Mouse (Mus musculus): ENCODE data around the gene Polr2a.

Gene Polr2a

DNA sequence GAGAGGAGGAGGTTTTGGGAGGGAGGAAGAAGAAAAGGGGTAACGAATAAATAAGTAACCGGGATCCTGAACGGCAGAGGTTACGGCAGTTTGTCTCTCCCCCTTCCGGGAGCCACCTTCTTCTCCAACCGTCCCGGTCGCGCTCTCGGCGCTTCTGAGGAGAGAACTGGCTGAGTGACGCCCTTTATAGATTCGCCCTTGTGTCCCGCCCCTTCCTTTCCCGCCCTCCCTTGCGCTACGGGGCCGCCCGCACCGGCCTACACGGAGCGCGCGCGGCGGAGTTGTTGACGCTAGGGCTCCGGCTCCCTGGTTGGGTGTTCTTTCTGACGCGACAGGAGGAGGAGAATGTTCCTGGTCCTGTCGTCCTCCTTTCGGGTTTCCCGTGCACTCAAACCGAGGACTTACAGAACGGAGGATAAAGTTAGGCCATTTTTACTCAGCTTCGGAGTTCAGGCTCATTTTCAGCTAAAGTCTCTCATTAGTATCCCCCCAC, at the start of gene Polr2a:
Polr2a (minus strand) TSS at position 160 of the 493 bp plus-strand sequence.
- DNase-seq (ENCODE audit: low read depth, low spot score): peak; percentile 97

DNA sequence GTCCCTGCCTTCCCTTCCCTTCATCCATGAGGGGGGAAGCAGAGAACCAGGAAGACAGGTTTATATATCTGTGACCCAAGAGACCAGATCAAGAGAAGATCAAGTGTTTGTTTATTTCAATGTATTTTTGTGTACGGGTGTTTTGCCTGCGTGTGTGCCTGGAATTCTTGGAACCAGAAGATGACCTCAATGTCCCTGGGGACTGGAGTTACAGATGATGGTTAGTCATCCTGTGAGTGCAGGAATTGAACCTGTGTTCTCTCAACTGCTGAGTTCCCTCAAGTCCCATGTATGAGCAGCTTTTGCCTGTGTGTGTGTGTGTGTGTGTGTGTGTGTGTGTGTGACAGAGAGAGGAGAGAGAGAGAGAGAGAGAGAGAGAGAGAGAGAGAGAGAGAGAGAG, 49.2 kb upstream of the Polr2a start:
- no peak for DNase-seq (ENCODE audit: low read depth, low spot score)

DNA sequence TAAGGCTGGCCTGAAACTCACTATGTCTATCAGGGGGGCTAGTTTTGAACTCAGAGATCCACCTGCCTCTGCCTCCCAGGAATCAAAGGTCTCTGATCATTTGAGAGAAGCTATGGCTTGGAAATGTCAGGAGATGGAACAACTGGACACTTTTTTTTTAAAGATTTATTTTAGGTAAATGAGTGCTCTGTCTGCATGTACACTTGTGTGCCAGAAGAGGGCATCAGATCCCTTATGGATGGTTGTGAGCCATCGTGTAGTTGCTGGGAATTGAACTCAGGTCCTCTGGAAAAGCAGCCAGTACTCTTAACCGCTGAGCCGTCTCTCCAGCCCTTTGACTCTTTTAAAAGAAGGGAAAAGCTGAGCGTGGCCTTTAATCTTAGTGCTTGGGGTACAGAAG, 47.9 kb upstream of the Polr2a start:
- peak; percentile 45 for DNase-seq (ENCODE audit: low read depth, low spot score)

DNA sequence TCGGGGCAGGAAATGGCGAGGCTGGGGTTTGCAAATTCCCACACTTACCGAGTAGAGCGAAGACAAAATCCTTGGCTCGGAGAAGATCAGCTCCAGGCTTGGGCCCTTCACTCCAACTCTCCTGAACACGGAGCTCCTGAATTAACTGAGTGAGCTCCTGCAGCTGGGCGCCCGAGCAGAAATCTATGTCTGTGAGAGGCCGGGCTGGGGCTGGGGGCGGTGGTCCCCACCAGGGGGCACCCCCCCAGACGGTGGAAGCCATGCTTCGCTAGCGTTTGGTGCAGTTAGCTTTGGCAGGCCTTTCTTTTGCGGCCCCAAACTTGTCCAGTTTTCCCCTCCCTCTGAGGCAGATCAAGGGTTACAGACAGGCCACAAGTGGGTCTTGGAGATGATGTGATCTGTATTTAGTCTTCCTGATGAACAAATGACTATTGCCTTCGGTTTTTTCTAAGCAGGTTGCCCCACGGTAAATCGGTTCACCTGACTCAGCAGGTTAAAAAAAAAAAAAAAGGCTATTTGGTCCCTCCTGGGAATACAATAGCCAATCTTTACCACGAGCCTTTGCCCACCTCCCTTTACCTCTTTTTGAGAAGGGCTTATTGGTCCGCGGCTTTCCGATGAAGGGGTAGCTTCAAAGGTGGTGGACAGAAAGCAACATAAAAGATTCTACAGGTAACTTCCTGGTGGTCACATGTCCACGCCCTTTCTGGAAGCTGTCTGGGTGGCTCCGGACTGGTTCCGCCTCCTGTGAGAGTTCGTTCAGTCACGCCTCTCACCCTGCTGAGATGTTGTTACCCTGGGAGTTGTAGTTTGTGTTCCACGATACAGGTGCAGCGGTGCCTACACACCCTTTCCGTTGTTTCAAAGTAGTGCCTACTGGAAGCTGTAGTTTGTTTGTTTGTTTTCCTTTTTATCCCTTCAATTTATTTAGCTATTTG, 46.8 kb upstream of the Polr2a start, which contains the start of gene Tmem102:
Tmem102 (minus strand) TSS at position 653 of the 938 bp plus-strand sequence.
- peak; percentile 88 for DNase-seq (ENCODE audit: low read depth, low spot score)

DNA sequence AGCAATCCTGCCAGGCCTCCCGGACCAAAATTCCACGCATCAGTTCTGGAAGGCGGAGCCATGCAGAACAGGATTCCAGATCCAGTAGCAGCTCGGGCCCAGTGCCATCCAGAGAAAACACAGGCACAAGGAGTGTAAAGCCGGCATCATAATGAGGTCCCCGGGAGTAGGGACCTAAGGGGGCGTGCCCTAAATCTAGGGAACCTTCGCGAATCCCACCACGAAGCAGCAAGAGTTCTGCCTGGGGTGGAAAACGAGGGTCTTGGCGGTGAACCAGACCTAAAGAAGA, 46.2 kb upstream of the Polr2a start:
- peak; percentile 31 for DNase-seq (ENCODE audit: low read depth, low spot score)

DNA sequence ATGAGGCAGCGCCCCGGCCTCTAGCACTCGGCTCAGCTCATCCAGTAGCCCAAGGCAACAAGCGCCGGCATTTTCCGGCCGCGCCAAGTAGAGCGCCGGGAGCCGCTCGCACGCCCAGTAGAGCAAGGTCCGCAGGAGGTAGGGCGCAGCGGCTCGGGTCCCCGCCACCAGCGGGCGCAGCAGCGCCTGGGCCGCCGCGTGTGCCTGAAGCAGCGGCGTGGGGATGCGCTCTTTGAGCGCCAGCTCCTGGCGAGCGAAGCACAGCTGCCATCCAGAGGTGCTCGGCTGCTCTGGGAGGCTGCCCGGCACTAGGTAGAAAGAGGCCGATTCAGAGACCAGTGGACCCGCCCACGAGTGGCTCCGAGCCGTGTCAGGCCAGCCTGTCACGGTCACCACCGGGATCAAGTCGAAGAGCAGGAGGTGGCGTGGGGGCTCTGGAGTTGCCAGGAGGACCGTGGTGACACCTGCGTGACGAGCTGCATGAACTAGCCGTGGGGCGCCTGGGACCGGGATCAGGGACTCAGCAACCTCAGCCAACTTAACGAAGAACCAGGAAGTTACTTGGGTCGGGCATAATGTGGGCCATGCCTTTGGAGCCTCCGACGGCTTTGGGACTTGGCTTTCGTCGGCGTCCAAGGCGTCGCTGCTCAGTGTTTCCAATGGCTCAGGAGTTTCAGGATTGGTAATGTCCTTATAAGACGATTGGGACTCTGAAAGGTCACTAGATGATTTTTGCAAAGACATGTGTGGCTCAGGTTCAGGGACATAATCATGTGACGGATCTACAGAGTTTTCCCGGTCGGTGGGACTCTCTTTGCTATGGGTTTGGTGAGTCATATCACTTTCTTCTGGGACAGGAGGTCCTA, 45.6 kb upstream of the Polr2a start:
- peak; percentile 63 for DNase-seq (ENCODE audit: low read depth, low spot score)

DNA sequence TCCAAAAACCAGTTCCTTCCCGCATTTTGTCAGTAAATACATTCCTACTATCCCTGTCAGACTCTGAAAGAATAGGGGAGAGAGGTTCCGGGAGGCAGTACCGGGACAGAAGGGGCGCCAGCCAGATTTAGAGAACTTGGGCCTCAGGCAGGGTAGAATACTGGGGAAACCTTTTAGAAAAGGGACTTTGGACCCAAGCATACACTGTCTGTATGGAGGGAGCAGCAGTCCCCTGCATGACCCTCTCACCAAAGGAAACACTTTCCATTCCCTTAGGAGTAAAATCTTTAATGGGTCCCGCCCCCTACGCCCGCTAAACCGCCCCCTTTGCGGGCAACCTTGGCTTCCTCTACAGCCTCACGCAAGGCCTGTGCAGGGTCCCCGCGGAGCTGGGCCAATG, 44.9 kb upstream of the Polr2a start:
- DNase-seq (ENCODE audit: low read depth, low spot score): no peak

DNA sequence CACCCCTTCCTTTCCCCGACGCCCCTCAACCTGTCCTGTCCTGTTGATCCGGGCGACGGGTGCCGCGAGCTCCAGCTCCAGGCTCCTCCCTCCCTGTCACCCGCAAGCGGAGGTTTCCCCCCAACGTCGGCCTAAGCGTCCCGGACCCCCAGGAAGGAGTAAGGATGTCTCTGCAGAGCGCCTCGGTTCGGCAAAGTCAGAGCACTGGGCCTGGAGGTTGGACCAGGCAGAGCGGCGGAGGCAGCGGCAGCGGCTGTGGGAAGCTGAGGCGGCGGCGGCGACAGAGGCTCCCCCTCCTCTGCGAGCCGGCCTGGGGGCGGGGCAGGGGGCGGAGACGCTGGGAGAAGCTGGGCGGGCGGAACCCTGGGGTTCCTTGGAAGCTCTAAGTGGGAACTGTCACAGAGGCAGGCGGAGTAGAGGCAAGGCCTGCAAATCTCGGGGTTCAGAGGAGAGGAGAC, 44.2 kb upstream of the Polr2a start:
- DNase-seq (ENCODE audit: low read depth, low spot score): peak; percentile 87

DNA sequence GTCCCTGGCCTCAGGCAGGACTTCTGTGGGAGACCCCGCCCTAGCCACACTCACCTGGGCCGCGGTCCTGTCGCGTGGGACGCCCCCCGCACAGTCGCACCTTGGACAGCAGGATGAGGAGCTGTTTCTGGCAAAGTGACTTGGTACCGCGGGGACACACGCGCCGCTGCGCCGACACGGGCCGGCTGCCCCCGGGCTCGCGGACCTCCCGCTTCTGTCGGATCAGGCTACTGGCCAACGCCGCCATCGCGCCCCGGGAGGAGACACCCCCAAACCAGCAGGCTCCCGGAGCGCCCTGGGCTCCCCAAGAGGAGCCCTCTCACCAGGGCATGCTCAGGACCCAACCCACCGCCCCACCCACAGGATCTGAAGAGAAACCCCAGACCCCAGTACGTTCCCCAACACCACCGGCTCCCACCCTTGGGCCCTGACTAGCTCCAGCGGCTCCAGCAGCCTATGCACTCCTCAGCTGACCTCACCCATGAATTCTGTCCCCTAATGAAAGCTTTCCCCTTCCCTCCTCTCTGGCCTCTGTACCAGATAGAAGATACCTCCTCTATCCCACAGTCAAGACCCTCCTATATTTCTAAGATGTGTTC, 43.0 kb upstream of the Polr2a start, which contains the start of gene Fgf11:
Fgf11 (minus strand) TSS at position 479 of the 599 bp plus-strand sequence.
- DNase-seq (ENCODE audit: low read depth, low spot score): no peak

DNA sequence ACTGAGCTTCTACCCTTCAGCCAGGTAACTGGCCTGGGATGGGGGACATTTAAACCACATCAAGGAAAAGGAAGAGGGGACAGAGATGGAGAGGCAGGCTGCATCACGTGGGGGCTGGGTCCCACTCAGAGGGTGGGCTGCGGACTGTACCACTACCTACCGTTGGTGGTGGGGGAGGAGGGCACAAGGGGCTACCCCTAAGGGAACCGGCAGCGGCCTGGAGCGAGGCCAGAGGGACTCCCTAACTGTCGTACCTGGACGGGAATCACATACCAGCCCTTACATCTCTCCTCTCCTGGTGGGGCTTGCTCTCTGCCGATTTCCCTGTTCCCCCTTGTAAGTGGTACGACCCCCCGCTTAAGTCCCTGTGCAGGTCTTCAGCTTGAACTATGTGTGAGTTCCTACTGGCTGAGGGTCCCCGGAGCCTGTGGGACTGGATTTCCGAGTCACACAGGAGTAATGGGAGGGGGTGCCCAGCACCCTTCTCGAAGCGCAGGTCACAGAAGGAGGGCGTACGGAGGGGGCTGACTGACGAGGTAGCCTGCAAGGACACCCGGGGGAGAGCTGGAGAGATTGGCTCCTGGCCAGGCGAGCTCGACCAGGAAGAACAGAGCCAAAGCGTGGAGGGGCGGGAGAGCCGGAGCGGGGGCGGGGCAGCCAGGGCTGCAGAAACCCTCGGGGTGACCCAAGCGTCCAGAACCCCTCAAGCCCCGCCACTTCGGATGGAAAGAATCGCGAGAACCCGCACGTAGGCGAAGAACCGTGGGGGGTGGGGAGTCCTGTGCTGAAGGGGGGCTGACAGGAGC, 42.2 kb upstream of the Polr2a start:
- DNase-seq (ENCODE audit: low read depth, low spot score): peak; percentile 89

DNA sequence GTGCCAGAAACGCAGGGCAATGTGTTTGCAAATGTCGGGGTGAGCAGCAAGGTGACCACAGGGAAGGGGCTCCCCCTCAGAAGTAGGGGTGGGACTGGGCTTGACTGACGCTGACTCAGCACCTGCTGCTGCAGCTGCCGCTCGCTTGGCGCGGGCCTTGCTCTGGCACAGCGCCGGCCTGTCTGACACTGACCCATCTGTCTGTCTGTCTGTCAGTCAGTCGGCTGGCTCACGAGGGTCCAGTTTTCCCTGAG, 41.6 kb upstream of the Polr2a start:
- DNase-seq (ENCODE audit: low read depth, low spot score): no peak

DNA sequence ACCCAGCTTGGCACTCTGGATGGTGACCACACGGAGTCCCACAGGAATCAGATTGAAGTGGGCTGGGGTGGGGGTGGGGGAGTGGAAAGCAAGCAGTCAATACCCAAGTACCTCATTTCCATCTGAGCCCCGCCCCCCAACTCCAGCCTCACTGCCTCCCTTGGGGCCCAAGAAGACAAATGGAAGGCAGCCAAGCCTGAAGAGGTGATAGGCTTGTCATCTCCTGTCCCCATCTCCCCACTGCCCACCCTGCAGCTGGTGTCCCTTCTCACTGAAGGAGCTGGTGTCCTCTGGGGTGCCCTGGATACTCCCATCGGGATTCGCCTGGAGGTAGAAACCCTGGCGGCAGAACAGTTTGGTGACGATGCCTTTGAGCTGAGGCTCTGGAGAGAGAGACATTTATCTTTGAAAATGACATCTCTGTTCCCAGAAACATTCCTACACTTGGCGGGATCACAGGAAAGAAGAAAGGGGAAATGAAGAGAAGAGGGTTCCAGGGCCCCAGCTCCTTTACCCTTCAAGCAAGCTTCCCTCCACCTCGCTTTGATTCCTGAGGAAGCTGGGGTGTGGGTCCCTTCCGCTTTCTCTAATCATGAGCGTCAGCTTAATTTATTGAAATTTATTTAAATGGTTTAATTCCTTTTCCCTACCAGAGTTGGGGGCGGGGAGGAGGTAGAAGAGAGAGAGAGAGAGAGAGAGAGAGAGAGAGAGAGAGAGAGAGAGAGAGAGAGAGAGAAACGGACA, 41.1 kb upstream of the Polr2a start:
- peak; percentile 68 for DNase-seq (ENCODE audit: low read depth, low spot score)

DNA sequence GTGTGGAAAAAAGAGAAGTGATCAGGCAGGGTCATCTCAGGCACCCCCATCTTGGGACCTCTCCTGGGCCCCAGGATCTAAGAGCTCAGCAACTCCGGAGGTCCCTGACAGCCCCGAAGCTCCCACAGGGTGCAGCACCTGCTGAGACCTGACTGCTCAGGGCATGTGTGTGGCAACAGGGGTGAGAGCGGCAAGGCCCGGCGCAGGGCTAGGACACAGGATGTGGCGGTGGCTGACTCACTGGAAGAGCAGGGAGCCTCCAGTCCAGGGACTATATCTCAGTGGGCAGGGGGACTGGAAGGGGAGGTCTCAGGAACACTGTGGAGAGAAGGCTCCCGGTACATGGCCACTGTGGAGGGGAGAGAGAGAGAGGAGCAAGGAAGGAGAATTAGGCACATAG, 39.5 kb upstream of the Polr2a start:
- no peak for DNase-seq (ENCODE audit: low read depth, low spot score)

DNA sequence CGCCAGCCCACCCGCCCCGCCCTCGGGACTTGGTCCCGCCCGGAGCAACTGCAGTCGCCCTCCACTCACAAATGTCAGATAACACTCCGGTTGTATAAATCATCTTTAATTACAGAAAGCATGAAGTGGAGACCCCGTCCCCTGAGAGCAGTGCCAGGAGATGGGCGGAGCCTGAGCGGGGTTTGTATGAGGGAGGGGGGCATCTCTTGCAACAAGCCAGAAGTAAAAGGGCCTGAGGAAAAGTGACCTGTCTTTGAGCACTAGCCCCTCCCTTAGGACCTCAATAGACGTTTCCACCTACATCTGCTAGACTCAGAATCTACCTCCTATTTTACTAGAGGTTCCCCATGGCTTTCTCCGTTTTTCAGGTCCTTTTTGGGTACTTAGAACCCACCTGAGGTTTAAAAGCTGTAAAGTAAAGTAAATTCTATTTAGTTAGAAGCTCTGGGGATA, 37.6 kb upstream of the Polr2a start:
- no peak for DNase-seq (ENCODE audit: low read depth, low spot score)

DNA sequence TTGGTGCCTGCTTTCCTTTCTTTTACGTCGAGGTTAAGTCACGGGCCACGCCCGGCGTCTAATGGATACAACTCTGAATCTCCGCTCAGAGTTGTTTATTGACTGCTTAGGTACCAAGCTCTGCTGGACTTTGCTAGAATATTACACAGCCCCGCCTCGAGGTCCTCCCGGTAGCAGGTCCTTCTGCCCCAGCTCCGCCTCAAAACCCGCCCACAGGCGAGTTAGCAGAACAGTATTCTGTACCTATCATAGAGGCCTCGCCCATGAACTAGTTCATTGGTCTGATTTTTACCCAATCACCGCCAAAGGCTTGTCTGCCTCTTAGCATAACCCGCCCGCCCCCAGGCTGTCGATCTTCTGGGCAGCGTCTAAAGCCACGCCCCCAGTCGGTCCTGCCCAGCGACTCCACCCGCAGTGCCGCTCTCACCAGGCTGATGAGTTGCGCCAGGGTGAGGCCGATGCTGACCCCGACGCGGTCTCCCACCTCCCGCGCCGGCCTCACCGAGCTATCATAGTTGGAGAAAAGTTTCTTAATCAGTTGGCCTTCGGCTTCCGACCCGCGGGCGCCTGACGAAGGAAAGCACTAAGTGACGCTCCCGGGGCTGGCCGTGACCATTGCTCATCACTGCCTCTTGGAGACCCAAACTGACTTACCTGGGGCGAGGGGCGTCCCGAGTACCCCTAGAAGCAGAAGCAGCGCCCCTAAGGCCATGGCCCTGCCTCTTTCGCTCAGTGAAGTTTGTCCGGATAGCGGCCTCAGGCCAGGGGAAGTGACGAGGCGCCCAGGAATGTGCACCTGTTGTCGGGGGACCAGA, 36.9 kb upstream of the Polr2a start, which contains the start of gene Chrnb1:
Chrnb1 (minus strand) TSS at position 776 of the 815 bp plus-strand sequence.
- DNase-seq (ENCODE audit: low read depth, low spot score): peak; percentile 99

DNA sequence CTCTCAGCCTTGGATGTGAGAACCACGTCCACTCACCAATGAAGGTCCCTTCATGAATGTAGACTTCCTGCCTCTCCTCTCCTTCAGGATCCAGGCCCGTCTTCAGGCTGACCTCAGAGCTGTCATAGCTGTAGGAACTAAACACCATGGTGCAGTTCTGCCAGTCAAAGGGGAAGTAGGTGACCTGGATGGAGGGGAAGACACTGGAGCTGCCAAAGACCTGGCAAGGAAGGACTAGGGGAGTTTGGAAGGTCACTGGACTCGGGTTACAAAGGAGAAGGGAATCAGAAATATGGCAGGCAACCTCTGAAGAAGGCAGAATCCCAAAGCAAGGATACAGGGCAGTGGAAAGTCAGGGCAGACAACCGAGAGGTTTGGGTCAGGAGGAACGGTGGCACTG, 35.0 kb upstream of the Polr2a start:
- no peak for DNase-seq (ENCODE audit: low read depth, low spot score)

DNA sequence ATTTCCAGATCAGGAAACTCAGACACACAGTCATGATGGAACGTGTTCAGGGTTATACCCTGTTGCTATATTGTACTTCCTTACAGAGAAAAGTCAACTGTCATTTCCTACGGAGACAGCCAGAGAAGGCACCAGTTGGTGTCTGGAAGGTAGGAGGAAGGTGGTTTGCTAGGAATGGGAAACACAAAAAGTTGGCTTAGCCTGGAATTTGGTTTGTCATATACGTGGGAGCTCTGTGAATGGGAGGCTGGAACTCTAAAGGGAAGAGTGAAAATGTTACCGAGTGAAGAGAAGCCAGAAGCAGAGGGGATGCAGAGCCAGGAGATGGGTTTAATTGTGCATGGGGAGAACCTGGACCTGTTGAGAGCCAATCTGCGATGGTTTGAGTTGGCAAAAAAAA, 33.0 kb upstream of the Polr2a start:
- no peak for DNase-seq (ENCODE audit: low read depth, low spot score)

DNA sequence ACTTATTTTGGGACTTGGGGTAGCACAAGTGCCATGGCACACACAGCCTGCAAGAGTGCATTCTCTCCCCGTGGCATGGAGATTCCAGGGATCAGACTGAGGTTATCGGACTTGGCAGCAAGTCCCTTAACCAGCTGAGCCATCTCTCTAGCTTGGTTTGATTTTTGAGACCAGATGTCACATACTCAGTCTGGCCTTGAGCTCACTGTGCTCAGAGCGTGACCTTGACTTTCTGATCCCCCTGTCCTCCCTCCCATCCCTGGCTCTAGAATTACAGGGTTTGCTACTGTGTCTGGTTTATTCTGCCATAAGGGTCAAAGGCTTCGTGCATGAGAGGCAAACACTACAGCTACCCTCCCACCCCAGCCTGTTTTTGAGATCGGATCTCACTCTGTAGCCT, 31.0 kb upstream of the Polr2a start:
- DNase-seq (ENCODE audit: low read depth, low spot score): no peak

DNA sequence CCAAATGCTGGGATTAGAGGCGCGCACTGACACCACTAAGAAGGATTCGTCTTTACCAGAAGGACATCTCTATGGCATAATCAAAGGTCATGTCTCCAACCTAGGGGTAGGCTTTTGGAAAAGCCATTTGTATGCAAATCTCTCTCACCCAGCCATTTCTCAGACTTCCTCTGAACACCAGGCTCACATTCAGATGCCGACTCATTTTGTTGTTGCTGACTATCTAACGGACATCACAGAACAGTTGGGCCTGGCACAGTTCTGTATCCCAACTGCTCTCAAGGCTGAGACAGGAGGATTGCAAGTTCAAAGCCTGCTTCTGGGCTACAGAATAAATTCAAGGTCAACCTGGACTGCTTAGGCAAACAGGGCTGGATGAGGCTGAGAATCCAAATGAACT, 28.9 kb upstream of the Polr2a start:
- peak; percentile 59 for DNase-seq (ENCODE audit: low read depth, low spot score)
